Mouse (Mus musculus) naive thymus-derived CD4-positive, alpha-beta T cell, adult 2 months (primary cell): ENCODE results near the gene Ahsg.

Source experiments
- DNase-seq: peaks from one replicate; pipeline ENCODE4 v3.0.0-alpha.2; 2011; ENCODE audit warnings: low read depth

Ahsg gene

GRCm38 (mm10) chr16:22890683-22891510 is at the start of gene Ahsg:
TSS of gene Ahsg (plus strand) at chr16:22891277.
- no peak for DNase-seq

DNA sequence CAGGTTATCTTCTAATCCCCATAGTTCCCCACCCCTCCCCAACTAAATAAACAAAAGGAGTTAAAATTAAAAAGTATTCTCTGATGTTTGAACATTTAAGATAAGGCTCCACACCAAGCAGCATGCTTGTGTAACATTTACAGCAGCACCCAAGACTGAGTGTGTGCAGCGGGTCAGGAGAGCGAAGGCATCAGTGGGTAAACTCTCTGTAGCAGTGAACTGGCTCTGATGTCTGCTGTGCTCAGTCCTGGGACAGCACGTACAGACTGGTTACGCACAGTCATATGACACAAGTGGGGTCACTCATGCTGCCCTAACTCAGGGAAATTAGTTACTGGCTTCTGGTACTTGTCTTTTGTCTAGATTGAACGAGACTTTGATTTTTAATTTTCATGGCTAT is 48.2 kb upstream of the Ahsg start:
- no peak for DNase-seq

DNA sequence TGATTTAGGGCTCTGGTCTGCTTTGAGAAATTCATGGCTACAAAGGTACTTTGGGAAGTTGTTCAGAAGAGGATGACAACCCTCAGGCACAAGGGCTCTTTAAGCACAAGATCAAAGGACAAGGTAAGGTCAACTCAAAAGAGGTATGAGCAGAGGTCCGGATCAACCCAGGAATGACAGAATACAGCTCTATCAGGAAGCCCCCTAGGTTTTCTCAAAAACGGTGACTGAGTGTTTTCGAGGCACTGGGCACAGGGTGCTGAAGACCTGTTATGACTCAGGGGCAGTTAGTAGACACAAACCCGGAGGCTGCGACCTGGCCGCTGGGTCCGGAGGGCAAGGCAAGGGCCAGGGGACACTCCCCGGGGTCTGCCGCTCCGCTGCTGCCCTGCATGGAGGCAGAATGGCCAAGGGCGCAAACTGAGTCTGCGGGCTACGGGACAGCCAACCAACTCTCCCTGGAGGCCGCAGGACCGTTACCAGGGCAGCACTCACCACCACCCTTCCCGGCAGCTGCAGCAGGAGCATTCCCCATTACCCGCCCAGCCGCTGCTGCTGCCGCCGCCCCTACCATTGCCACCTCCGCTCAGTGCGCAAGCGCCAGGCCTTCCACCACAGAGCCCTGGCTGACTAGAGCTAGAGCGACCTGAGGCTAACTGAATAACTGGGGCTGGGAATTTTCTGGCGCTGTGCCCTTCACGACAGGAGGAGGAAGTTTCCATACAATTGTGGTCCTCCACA is 46.8 kb upstream of the Ahsg start:
- no peak for DNase-seq

DNA sequence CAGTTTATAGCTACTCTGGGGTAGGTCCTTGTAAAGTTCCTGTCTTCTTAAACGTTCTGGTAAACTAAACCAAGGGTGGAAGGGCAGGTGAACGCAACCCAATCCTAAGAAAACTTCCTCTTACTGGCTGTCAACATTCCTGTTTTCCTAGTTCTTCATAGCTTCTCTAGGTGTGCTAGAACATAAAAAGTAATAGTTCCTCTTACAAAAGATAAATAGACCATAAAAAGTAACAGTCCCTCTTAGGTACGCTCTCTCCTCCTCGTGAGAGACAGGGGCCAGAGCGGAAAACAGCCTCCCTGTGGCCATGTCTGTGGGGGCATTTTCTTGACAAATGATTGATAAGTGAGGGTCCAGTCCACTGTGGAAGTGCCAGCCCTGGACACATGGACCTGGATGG is 46.2 kb upstream of the Ahsg start:
- no peak for DNase-seq

DNA sequence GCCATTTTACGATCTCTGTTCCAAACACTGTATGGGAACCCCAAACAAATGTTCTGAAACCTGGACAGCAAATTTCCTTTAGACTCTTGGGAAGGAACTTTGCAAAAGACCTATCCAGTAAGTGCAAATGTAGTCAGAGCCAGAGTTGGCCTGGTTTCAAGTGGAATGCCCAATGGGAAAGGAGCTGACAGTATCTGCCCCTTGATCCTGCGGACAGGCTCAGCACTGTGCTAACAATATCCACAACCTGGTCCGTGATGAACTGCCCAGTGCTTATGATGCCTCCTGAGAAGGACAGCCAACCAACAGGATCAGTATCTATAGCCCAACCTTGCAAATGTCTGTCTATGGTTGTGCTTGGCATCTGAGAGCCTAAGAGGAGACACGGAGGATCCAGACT is 45.6 kb upstream of the Ahsg start:
- no peak for DNase-seq

GRCm38 (mm10) chr16:22847686-22848085 is 43.4 kb upstream of the Ahsg start:
- DNase-seq: no peak

DNA sequence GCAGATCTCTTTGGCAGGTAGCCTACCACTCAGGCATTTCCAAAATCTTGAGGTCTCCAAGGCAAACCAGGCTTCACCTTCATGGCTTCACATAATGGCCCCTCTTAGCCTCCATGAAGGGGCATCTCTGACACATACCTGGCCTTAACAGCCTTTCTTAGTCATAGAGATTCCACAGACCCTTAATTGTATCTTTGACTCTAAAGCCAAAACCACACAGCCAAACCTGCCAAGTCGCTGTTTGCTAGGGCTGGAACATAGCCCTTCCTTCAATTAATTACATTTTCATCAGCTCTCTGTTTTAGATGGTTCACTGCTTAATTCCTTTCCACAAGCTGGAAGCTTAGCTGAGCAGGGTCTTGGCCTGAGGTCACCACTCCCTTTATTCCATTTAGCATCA is 42.7 kb upstream of the Ahsg start:
- DNase-seq: no peak

DNA sequence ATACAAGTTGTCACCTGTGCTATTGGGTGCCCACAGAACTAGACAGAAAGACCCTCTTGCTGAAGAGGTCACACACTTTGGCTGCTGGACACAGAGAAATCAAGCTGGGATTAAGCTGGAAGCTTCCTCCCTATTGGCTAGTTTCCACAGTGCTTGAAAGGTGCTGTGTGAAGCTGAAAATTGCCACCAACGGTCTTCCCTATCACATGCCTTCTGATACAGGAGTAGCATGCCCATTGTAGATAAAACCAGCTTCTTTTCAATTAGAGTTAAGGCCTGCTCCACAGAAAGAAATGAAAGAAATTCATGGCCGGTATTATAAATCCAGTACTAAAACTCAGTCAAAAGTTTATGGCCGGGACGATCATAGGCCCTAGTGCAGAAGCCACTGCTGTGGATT is 38.4 kb upstream of the Ahsg start:
- no peak for DNase-seq

- no peak for DNase-seq
These were observed 34.3 kb upstream of the Ahsg start for GRCm38 (mm10) chr16:22856773-22857172.

DNA sequence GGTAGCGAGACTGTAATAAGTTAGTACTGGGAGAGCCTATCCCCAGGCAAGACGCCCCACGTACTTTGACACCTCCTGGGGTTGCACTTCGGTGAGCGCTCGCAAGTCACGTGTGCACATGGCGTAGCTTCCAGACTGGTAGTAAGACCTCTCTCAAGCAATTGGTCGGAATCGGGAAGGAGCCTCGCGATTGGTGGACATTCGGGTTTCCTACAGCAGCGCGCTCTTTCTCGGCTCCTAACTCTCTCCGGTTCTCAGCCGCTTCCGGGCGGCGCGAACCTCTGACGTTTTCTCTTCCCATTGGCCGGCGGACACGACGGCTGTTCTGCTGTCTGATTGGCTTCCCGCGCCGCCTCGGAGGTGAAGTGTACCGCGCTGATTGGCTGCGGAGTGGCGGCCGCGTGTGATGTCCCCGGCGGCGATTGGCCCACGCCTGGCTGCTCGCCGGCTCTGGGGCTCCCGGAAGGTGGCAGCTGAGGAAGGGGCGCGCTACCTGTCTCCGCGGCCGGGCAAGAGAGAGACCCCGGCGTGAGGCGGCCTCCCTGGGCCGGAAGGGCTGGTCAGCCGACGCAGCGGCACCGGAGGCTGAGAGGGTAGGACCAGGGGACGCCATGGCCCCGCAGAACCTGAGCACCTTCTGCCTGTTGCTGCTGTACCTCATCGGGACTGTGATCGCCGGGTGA is 33.5 kb upstream of the Ahsg start, which contains the start of the genes Tbccd1 and Dnajb11:
TSS of gene Tbccd1 (minus strand) at position 239 of the 683 bp plus-strand sequence.
TSS of gene Dnajb11 (plus strand) at position 415 of the 683 bp plus-strand sequence.
- DNase-seq: peak; percentile 99

GRCm38 (mm10) chr16:22872397-22872796 is 18.7 kb upstream of the Ahsg start:
- DNase-seq: no peak

- no peak for DNase-seq
These were observed 17.7 kb upstream of the Ahsg start for GRCm38 (mm10) chr16:22873369-22873768.

GRCm38 (mm10) chr16:22876218-22877043 is 14.6 kb upstream of the Ahsg start:
- DNase-seq: peak; percentile 59

- DNase-seq: no peak
These were observed 13.3 kb upstream of the Ahsg start for GRCm38 (mm10) chr16:22877660-22878390.

- DNase-seq: no peak
These were observed 12.4 kb upstream of the Ahsg start for GRCm38 (mm10) chr16:22878716-22879115.

DNA sequence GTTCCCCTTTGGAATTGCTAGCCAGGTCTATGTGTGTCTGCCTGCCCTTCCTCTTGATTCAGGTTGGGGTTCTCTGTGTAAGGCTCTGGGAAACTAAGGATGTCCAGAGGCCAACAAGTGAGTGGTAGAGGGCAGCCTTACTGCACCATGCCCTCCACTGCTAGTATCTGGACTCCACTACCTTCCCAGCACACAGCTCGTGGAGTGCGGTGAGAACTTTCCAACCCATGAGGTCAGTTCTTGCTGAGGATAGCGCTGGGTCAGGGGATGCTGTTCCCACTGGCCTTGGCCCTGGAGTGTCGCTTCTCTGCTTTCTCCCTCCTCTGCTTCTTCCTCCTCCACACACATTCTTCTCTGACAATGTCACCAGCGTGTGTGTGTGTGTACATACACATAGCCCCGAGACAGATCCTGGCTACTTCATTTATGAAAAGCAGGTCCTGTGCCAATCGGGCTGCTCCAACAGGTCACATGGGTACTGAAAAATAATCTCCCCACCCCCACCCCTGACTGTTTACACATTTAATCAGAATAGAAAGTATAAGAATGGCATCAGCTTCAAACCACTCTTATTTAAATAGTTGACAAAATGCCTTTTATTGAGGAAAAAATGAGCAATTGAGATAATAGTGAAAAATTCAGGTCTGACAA is 11.0 kb upstream of the Ahsg start:
- DNase-seq: no peak

DNA sequence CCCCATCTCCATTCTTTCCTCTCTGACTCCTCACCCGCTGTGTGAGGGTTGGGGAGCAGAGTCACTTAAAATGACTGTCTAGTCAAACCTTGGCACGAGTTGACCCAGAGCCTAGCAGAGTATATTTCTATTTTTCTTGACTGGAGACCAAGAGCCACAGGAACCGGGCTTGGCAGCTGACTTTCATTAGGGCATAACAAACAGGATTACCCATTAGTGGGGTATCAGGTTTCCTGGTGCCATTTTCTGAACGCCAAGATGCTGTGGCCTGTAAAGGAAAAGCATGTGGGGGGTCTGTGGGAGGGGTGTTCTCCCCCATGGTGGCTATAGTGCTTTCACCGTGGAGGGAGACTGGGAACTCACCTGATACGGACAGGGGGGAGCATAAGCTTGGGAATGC is 10.2 kb upstream of the Ahsg start:
- no peak for DNase-seq

GRCm38 (mm10) chr16:22881487-22881886 is 9.6 kb upstream of the Ahsg start:
- no peak for DNase-seq

DNA sequence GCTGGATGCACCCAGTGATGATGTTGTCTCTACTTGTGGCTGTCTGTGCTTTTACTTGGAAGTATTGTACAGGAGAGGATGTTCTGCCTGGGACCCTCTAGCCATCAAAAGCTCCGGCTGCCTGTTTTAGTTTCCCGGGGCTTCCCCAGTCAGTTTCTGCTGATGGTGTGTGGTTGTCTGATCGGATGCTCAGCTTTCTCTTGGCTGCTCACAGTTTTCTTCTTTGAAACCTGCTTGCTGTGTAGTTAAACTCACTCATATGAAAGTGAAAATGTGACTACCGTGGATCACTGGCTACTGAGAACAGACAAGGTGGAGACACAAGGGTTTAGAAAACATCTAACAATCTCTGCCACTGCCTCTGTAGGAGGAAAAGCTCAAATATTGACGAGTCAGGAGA is 7.6 kb upstream of the Ahsg start:
- no peak for DNase-seq

DNA sequence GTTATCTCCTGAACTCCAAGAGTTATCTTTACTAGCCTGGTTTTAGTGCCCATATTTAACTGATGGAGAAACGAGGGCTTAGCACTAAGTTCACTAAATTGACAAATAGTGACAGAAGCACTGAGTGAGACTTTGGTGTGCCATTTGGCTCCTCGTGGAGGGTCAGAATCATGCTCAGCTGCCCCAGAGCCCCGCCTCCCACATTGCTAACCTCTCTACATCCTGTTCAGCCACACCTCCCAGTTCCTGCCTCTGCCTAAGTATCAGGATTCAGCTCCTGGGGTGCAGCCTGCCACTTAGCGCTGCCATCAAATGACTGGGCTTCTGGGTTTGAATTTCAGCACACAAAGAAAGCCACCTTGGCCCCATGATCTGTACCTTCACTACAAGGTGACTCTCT is 5.7 kb upstream of the Ahsg start:
- DNase-seq: no peak

- no peak for DNase-seq
These were observed 4.4 kb upstream of the Ahsg start for GRCm38 (mm10) chr16:22886726-22887125.
